Mouse (Mus musculus) limb, embryonic 14.5 days (tissue): Measurements from ENCODE around the gene Epn1. TPM values are rescaled to one million over a fixed set of nuclear protein-coding genes. Genes with fewer than 3 reads are reported as not detected.

Experiments used
- ATAC-seq: fragments of 200-750 bp; cut with Nextera tagmentation; 2 replicates; pipeline ENCODE4 v1.8.0; 2017; ENCODE audit warnings: low read depth, moderate number of reproducible peaks, moderate TSS enrichment; ENCODE audit not compliant: low FRiP score
- DNase-seq: peaks from one replicate; pipeline ENCODE4 v3.0.0-alpha.2; 2015; ENCODE audit warnings: low spot score
- H3K27ac ChIP-seq: fragments of 300-500 bp; sonication (generic); replicated peaks from 2 replicates; pipeline ENCODE4 v1.5.1; 2014; ENCODE audit warnings: low read depth, mild to moderate bottlenecking, low read length, moderate library complexity, mixed read lengths
- H3K27me3 ChIP-seq: fragments of 300-500 bp; sonication (generic); 2 replicates; pipeline ENCODE4 v1.6.1; 2014; ENCODE audit warnings: low read length, mixed read lengths; ENCODE audit not compliant: control insufficient read depth, insufficient read depth
- H3K36me3 ChIP-seq: fragments of 300-500 bp; sonication (generic); 2 replicates; pipeline ENCODE4 v1.6.1; 2014; ENCODE audit warnings: mild to moderate bottlenecking, low read length, moderate library complexity, mixed read lengths; ENCODE audit not compliant: control insufficient read depth, insufficient read depth
- H3K4me1 ChIP-seq: fragments of 300-500 bp; sonication (generic); 2 replicates; pipeline ENCODE4 v1.6.1; 2014; ENCODE audit warnings: antibody characterized with exemption, low read length, mixed read lengths; ENCODE audit not compliant: control insufficient read depth, insufficient read depth
- H3K4me2 ChIP-seq: fragments of 300-500 bp; sonication (generic); replicated peaks from 2 replicates; pipeline ENCODE4 v1.6.1; 2014; ENCODE audit warnings: low read depth, mild to moderate bottlenecking, low read length, moderate library complexity; ENCODE audit not compliant: severe bottlenecking
- H3K4me3 ChIP-seq: fragments of 300-500 bp; sonication (generic); replicated peaks from 2 replicates; pipeline ENCODE4 v1.5.1; 2014; ENCODE audit warnings: low read length
- H3K9ac ChIP-seq: fragments of 300-500 bp; sonication (generic); 2 replicates; pipeline ENCODE4 v1.6.1; 2014; ENCODE audit warnings: mild to moderate bottlenecking, low read depth, low read length, moderate library complexity; ENCODE audit not compliant: severe bottlenecking
- H3K9me3 ChIP-seq: fragments of 300-500 bp; sonication (generic); 2 replicates; pipeline ENCODE4 v1.6.1; 2016; ENCODE audit warnings: low read length; ENCODE audit not compliant: control insufficient read depth
- POLR2A ChIP-seq: fragments of 200-500 bp; IDR thresholded peaks from 2 replicates; pipeline ENCODE4 v1.8.0; 2012; ENCODE audit warnings: inconsistent platforms, mild to moderate bottlenecking, moderate library complexity, borderline replicate concordance; ENCODE audit not compliant: insufficient read depth, insufficient read length; ENCODE audit errors: extremely low read depth
- WGBS: fragments of 180-500 bp; shearing (Covaris S2); extraction: QIAGEN DNeasy Blood & Tissue Kit; methylation state at CpG from one replicate; pipeline ENCODE4 v1.1.7; 2014; 5-methylcytosine and 5-hydroxymethylcytosine counted together
- polyA plus RNA-seq, 2 experiments: library from polyadenylated mRNA; depleted of rRNA in 1 of 2; stranded (reverse) in 1 of 2; unstranded in 1 of 2; fragments of >200 nt; fragmentation: Nextera tagmentation in 1 of 2; extraction: Ambion mirVana in 1 of 2; gene quantifications; 2 replicates each; pipeline versions ENCODE4 v1.2.1 to v1.2.3; 2012 to 2014

The Epn1 gene
- 119 and 144 TPM in 2 replicates for polyA plus RNA-seq (2012; rRNA removed)
- polyA plus RNA-seq (2014; fragmentation: Nextera tagmentation; extraction: Ambion mirVana) = 69.1 and 76.2 TPM in 2 replicates

DNA sequence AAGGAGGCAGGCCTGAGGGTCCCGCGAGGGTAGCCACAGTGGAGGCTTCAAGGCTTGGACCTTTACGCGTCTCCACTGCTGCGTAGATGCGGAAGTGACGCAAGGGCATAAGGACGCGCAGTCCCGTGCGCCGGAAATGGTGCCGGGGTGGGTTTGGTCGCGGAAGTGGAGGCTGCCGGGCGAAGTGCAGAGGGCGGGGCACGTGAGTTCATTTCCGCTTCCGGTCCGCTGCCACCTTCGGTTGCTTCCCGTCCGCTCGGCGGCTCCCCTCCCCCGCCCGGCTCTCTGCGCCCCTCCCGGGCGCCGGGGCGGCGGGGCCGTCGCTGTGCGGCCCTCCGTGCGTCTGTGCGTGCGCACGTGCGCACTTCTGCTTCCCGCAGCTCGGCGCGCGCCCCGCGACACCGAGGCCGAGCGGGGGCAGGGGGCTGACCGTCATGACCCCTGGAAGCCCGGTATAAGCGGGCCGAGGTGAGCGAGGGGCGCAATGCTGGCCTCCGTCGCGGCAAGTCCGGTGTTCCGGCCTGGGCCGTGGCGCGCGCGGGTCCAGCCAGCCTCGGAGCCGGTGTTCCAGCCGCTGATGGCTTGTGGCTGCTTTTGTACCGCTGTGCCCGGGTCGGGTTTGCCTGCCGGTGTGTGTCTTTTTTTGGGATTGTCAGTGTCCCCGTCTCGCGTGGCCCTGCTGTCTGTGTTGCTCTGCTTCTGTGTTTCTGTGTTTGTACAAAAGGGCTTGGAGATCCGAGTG lies at the start of gene Epn1:
Gene Epn1, plus strand, starts transcription at position 226 of the 742 bp plus-strand sequence.
- peaks cover 58% of the 10 kb centered on the region for H3K36me3 ChIP-seq

DNA sequence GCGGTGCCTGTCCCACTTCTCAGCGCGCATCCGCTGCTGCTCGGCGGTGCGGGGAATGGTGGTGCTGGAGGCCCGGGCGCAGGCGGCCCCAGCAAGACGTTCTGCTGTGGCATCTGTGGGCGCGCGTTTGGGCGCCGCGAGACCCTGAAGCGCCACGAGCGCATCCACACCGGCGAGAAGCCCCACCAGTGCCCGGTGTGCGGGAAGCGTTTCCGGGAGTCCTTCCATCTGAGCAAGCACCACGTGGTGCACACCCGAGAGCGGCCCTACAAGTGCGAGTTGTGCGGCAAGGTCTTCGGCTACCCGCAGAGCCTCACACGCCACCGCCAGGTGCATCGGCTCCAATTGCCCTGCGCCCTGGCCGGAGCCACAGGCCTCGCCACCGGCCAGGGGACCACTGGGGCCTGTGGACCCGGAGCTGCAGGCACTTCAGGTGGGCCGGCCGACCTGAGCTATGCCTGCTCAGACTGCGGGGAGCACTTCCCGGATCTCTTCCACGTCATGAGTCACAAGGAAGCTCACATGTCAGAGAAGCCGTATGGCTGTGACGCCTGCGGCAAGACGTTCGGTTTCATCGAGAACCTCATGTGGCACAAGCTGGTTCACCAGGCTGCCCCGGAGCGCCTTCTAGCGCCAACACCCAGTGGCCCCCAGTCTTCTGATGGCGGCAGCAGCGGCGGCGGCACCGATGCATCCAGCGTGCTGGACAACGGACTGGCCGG lies 49.3 kb upstream of the Epn1 start:
- Histone ChIP-seq H3K27ac (no peak overlapping the region), H3K27me3 (no peaks in the 10 kb centered on the region), H3K4me3 (no peak overlapping the region), H3K36me3 (peaks cover 95% of the 10 kb centered on the region), H3K4me2 (no peak overlapping the region), H3K4me1 (no peaks in the 10 kb centered on the region), H3K9ac (no peak overlapping the region), H3K9me3 (peaks cover 45% of the 10 kb centered on the region)
- TF ChIP-seq POLR2A = no peak
- 83% methylated on average over 56 of the region's 63 CpGs for WGBS
- DNase-seq (no peak), ATAC-seq (no peak)

More for the DNA sequence above, at the start of gene Epn1:
- peak; percentile 97 for ATAC-seq
- peak within 1 kb of the TSS; percentile 90 for H3K27ac ChIP-seq
- 0 out of 2 replicates have a peak, but pooled peaks have one; percentile 5 for TF ChIP-seq POLR2A
- peak within 1 kb of the TSS; percentile 99 for H3K4me3 ChIP-seq
- H3K4me2 ChIP-seq = peak within 1 kb of the TSS; percentile 87
- no peaks in the 10 kb centered on the region for H3K9me3 ChIP-seq
- H3K4me1 ChIP-seq = peaks cover 10% of the 10 kb centered on the region; the same call in 1 of the 2 replicates
- H3K27me3 ChIP-seq = no peaks in the 10 kb centered on the region
- under 1% methylated on average over 67 of the region's 81 CpGs for WGBS
- peak within 1 kb of the TSS; percentile 97 for H3K9ac ChIP-seq
- DNase-seq = peak; percentile 95

GRCm38 (mm10) chr7:5031496-5031895 lies 48.5 kb upstream of the Epn1 start:
- no peak overlapping the region for H3K4me2 ChIP-seq
- peaks cover 95% of the 10 kb centered on the region for H3K36me3 ChIP-seq
- H3K4me1 ChIP-seq = no peaks in the 10 kb centered on the region
- no peak for TF ChIP-seq POLR2A
- no peak overlapping the region for H3K9ac ChIP-seq
- peaks cover 46% of the 10 kb centered on the region for H3K9me3 ChIP-seq
- no peak for ATAC-seq
- no peaks in the 10 kb centered on the region for H3K27me3 ChIP-seq
- H3K27ac ChIP-seq = no peak overlapping the region
- WGBS = 84% methylated on average over 43 of the region's 46 CpGs
- H3K4me3 ChIP-seq = no peak overlapping the region
- DNase-seq = no peak

DNA sequence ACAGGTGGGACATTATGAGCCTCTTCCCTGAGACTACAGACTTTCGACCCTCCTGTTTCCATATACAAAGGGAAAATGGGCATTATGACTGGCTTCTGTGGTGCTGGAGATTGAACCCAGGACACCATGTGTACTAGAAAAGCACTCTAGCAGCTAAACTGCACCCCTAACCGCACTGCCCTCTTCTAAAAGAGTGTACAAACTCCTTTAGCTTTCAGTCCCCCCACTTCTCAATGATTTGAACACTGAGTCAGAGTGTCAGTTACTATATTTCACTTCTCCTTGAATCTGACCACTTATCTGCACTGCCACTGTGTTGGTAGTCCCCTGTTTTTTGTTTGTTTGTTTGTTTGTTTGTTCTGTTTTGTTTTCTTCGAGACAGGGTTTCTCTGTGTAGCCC lies 46.2 kb upstream of the Epn1 start, which contains the start of gene 4632433K11Rik:
Gene 4632433K11Rik, plus strand, starts transcription at position 301 of the 400 bp plus-strand sequence.
- no peak within 1 kb of the TSS for H3K4me3 ChIP-seq
- no peak for ATAC-seq
- peaks cover 42% of the 10 kb centered on the region for H3K9me3 ChIP-seq
- DNase-seq = no peak
- 92% methylated on average over 3 of the region's 3 CpGs for WGBS
- no peak within 1 kb of the TSS for H3K4me2 ChIP-seq
- H3K4me1 ChIP-seq = peaks cover 3% of the 10 kb centered on the region; the same call in 1 of the 2 replicates
- H3K27me3 ChIP-seq = no peaks in the 10 kb centered on the region
- H3K36me3 ChIP-seq = peaks cover 77% of the 10 kb centered on the region
- TF ChIP-seq POLR2A = no peak
- no peak within 1 kb of the TSS for H3K27ac ChIP-seq
- H3K9ac ChIP-seq = no peak within 1 kb of the TSS

DNA sequence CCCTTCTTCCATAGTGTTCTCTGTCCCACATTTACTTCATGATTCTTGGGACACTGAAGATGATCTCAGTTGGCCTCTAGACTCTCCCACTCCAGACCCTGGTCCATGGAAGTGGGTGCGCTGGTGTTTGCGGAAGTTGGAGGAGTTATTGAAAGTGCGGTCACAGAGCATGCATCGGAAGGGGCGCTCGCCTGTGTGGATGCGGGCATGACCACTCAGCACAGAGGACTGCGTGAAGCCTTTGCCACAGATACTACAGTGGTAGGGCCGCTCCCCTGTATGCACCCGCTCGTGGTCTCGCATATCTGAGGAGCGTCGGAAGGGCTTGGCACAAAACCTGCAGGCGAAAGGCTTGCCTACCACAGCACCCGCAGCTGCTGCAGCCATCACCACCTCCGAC lies 44.4 kb upstream of the Epn1 start:
- Histone ChIP-seq H3K9ac (no peak overlapping the region), H3K27me3 (no peaks in the 10 kb centered on the region), H3K27ac (no peak overlapping the region), H3K36me3 (peaks cover 58% of the 10 kb centered on the region), H3K4me3 (no peak overlapping the region), H3K9me3 (peaks cover 24% of the 10 kb centered on the region), H3K4me1 (peaks cover 3% of the 10 kb centered on the region; the same call in 1 of the 2 replicates), H3K4me2 (no peak overlapping the region)
- TF ChIP-seq POLR2A = no peak
- WGBS = 95% methylated on average over 17 of the region's 17 CpGs
- ATAC-seq = no peak
- DNase-seq = no peak
